Mouse (Mus musculus) retina, postnatal 7 days (tissue): Measurements from ENCODE around the gene Ccdc85a.
"Not testable (repeated sequence)": the region's sequence is repeated elsewhere in the genome, so short reads cannot be mapped to it uniquely, and the experiment has no call there.

Source experiments
- DNase-seq: peaks from one replicate; pipeline ENCODE4 v3.0.0-alpha.2; 2012; ENCODE audit warnings: low read depth, low spot score

Gene Ccdc85a

GRCm38 (mm10) chr11:28422451-28423231 lies 161.5 kb downstream of the Ccdc85a start:
- DNase-seq: no peak

- DNase-seq: no peak
Observed at GRCm38 (mm10) chr11:28415841-28416240, 168.3 kb downstream of the Ccdc85a start.

- not testable (repeated sequence) for DNase-seq
Observed at GRCm38 (mm10) chr11:28409880-28410279, 174.2 kb downstream of the Ccdc85a start.

GRCm38 (mm10) chr11:28397166-28397565 lies 187.0 kb downstream of the Ccdc85a start:
- no peak for DNase-seq

GRCm38 (mm10) chr11:28375891-28376290 lies 208.2 kb downstream of the Ccdc85a start:
- no peak for DNase-seq

GRCm38 (mm10) chr11:28374636-28375035 lies 209.5 kb downstream of the Ccdc85a start:
- no peak for DNase-seq

- DNase-seq: not testable (repeated sequence)
Observed at GRCm38 (mm10) chr11:28371381-28371780, 212.7 kb downstream of the Ccdc85a start.

GRCm38 (mm10) chr11:28365929-28366244 lies 218.2 kb downstream of the Ccdc85a start:
- no peak for DNase-seq

- DNase-seq: peak; percentile 47
Observed at GRCm38 (mm10) chr11:28365209-28365928, 218.8 kb downstream of the Ccdc85a start.

- DNase-seq: no peak
Observed at GRCm38 (mm10) chr11:28343465-28343864, 240.7 kb downstream of the Ccdc85a start.

GRCm38 (mm10) chr11:28341887-28342286 lies 242.2 kb downstream of the Ccdc85a start:
- DNase-seq: no peak

GRCm38 (mm10) chr11:28339224-28340150 lies 244.6 kb downstream of the Ccdc85a start, which contains the start of gene Gm6685:
Gene Gm6685, minus strand, starts transcription at chr11:28339867.
- not testable (repeated sequence) for DNase-seq
